Mouse (Mus musculus): Measurements from ENCODE around the gene Washc3. TPM values are rescaled to one million over a fixed set of nuclear protein-coding genes. Genes with fewer than 3 reads are reported as not detected.

Washc3 gene
- total and polyA plus RNA-seq, 3 experiments: 17.6 to 116 (median 59.9) TPM

- no peak for ATAC-seq (ENCODE audit: extremely low read depth, insufficient number of reproducible peaks, low FRiP score, poor library complexity, severe bottlenecking)
- peaks cover 64% of the 10 kb centered on the region for H3K36me3 ChIP-seq (replicated peaks)
- no peak for TF ChIP-seq GATA2 (IDR thresholded peaks at IDR 0.05; ENCODE audit: borderline replicate concordance, low read depth, low read length)
- no peak for TF ChIP-seq TAL1 (conservative IDR thresholded peaks at IDR 0.05; ENCODE audit: low read depth, low read length)
- TF ChIP-seq POLR2AphosphoS5 (IDR thresholded peaks at IDR 0.05; ENCODE audit: insufficient replicate concordance, low read depth, low read length): no peak
- no peak for TF ChIP-seq GATA1 (IDR thresholded peaks at IDR 0.05; ENCODE audit: borderline replicate concordance, low read length)
- no peak for TF ChIP-seq CTCF (IDR thresholded peaks at IDR 0.05; ENCODE audit: low read depth, low read length)
Observed at GRCm38 (mm10) chr10:88232765-88233164, 31.9 kb downstream of the Washc3 start.

GRCm38 (mm10) chr10:88244681-88245080, 43.8 kb downstream of the Washc3 start:
- Histone ChIP-seq H3K36me3 (replicated peaks) (peaks cover 25% of the 10 kb centered on the region), H3K27me3 (ENCODE audit: insufficient read depth, low read length) (no peaks in the 10 kb centered on the region), H3K4me1 (ENCODE audit: insufficient read depth, low read depth, low read length) (no peaks in the 10 kb centered on the region), H3K9me3 (replicated peaks) (no peaks in the 10 kb centered on the region), H3K4me3 (ENCODE audit: low read depth, low read length) (no peak overlapping the region)
- ATAC-seq (ENCODE audit: extremely low read depth, insufficient number of reproducible peaks, low FRiP score, poor library complexity, severe bottlenecking) (no peak), DNase-seq (ENCODE audit: low spot score) (no peak)
- TF ChIP-seq POLR2AphosphoS5 (IDR thresholded peaks at IDR 0.05; ENCODE audit: insufficient replicate concordance, low read depth, low read length) (no peak), CTCF (IDR thresholded peaks at IDR 0.05; ENCODE audit: low read depth, low read length) (no peak), GATA2 (IDR thresholded peaks at IDR 0.05; ENCODE audit: borderline replicate concordance, low read depth, low read length) (no peak), TAL1 (conservative IDR thresholded peaks at IDR 0.05; ENCODE audit: low read depth, low read length) (no peak), GATA1 (IDR thresholded peaks at IDR 0.05; ENCODE audit: borderline replicate concordance, low read length) (no peak)

More at GRCm38 (mm10) chr10:88232765-88233164, 31.9 kb downstream of the Washc3 start:
- Histone ChIP-seq H3K4me3 (ENCODE audit: low read depth, low read length) (no peak overlapping the region), H3K27me3 (ENCODE audit: insufficient read depth, low read length) (no peaks in the 10 kb centered on the region), H3K9me3 (replicated peaks) (no peaks in the 10 kb centered on the region), H3K4me1 (ENCODE audit: insufficient read depth, low read depth, low read length) (peaks cover 2% of the 10 kb centered on the region)
- DNase-seq (ENCODE audit: low spot score): no peak

- DNase-seq (ENCODE audit: low spot score) (no peak), ATAC-seq (ENCODE audit: extremely low read depth, insufficient number of reproducible peaks, low FRiP score, poor library complexity, severe bottlenecking) (no peak)
- H3K27me3 ChIP-seq (ENCODE audit: insufficient read depth, low read length): no peaks in the 10 kb centered on the region
- TF ChIP-seq CTCF (IDR thresholded peaks at IDR 0.05; ENCODE audit: low read depth, low read length) (no peak), POLR2AphosphoS5 (IDR thresholded peaks at IDR 0.05; ENCODE audit: insufficient replicate concordance, low read depth, low read length) (no peak), GATA1 (IDR thresholded peaks at IDR 0.05; ENCODE audit: borderline replicate concordance, low read length) (no peak), TAL1 (conservative IDR thresholded peaks at IDR 0.05; ENCODE audit: low read depth, low read length) (no peak), GATA2 (IDR thresholded peaks at IDR 0.05; ENCODE audit: borderline replicate concordance, low read depth, low read length) (no peak)
- no peaks in the 10 kb centered on the region for H3K4me1 ChIP-seq (ENCODE audit: insufficient read depth, low read depth, low read length)
- peaks cover 8% of the 10 kb centered on the region for H3K36me3 ChIP-seq (replicated peaks)
- no peaks in the 10 kb centered on the region for H3K9me3 ChIP-seq (replicated peaks)
- H3K4me3 ChIP-seq (ENCODE audit: low read depth, low read length): no peak overlapping the region
Observed at GRCm38 (mm10) chr10:88250300-88250699, 49.4 kb downstream of the Washc3 start.

- no peak for DNase-seq (ENCODE audit: low spot score)
- Histone ChIP-seq H3K9me3 (replicated peaks) (no peaks in the 10 kb centered on the region), H3K4me3 (ENCODE audit: low read depth, low read length) (no peak overlapping the region), H3K4me1 (ENCODE audit: insufficient read depth, low read depth, low read length) (no peaks in the 10 kb centered on the region), H3K27me3 (ENCODE audit: insufficient read depth, low read length) (no peaks in the 10 kb centered on the region), H3K36me3 (replicated peaks) (no peaks in the 10 kb centered on the region)
- no peak for ATAC-seq (ENCODE audit: extremely low read depth, insufficient number of reproducible peaks, low FRiP score, poor library complexity, severe bottlenecking)
- TF ChIP-seq GATA1 (IDR thresholded peaks at IDR 0.05; ENCODE audit: borderline replicate concordance, low read length): no peak
- no peak for TF ChIP-seq CTCF (IDR thresholded peaks at IDR 0.05; ENCODE audit: low read depth, low read length)
- TF ChIP-seq TAL1 (conservative IDR thresholded peaks at IDR 0.05; ENCODE audit: low read depth, low read length): no peak
- no peak for TF ChIP-seq POLR2AphosphoS5 (IDR thresholded peaks at IDR 0.05; ENCODE audit: insufficient replicate concordance, low read depth, low read length)
- no peak for TF ChIP-seq GATA2 (IDR thresholded peaks at IDR 0.05; ENCODE audit: borderline replicate concordance, low read depth, low read length)
Observed at GRCm38 (mm10) chr10:88252121-88252862, 51.4 kb downstream of the Washc3 start.

- Histone ChIP-seq H3K4me1 (ENCODE audit: insufficient read depth, low read depth, low read length) (no peaks in the 10 kb centered on the region), H3K27me3 (ENCODE audit: insufficient read depth, low read length) (no peaks in the 10 kb centered on the region), H3K4me3 (ENCODE audit: low read depth, low read length) (no peak overlapping the region), H3K9me3 (replicated peaks) (no peaks in the 10 kb centered on the region), H3K36me3 (replicated peaks) (no peaks in the 10 kb centered on the region)
- ATAC-seq (ENCODE audit: extremely low read depth, insufficient number of reproducible peaks, low FRiP score, poor library complexity, severe bottlenecking) (no peak), DNase-seq (ENCODE audit: low spot score) (no peak)
- TF ChIP-seq GATA2 (IDR thresholded peaks at IDR 0.05; ENCODE audit: borderline replicate concordance, low read depth, low read length) (no peak), GATA1 (IDR thresholded peaks at IDR 0.05; ENCODE audit: borderline replicate concordance, low read length) (no peak), POLR2AphosphoS5 (IDR thresholded peaks at IDR 0.05; ENCODE audit: insufficient replicate concordance, low read depth, low read length) (no peak), CTCF (IDR thresholded peaks at IDR 0.05; ENCODE audit: low read depth, low read length) (no peak), TAL1 (conservative IDR thresholded peaks at IDR 0.05; ENCODE audit: low read depth, low read length) (no peak)
Observed at GRCm38 (mm10) chr10:88255556-88255955, 54.7 kb downstream of the Washc3 start.

- no peak overlapping the region for H3K4me3 ChIP-seq (ENCODE audit: low read depth, low read length)
- no peaks in the 10 kb centered on the region for H3K27me3 ChIP-seq (ENCODE audit: insufficient read depth, low read length)
- no peaks in the 10 kb centered on the region for H3K36me3 ChIP-seq (replicated peaks)
- H3K9me3 ChIP-seq (replicated peaks): no peaks in the 10 kb centered on the region
- no peaks in the 10 kb centered on the region for H3K4me1 ChIP-seq (ENCODE audit: insufficient read depth, low read depth, low read length)
- no peak for DNase-seq (ENCODE audit: low spot score)
- ATAC-seq (ENCODE audit: extremely low read depth, insufficient number of reproducible peaks, low FRiP score, poor library complexity, severe bottlenecking): no peak
- no peak for TF ChIP-seq CTCF (IDR thresholded peaks at IDR 0.05; ENCODE audit: low read depth, low read length)
- no peak for TF ChIP-seq TAL1 (conservative IDR thresholded peaks at IDR 0.05; ENCODE audit: low read depth, low read length)
- TF ChIP-seq GATA2 (IDR thresholded peaks at IDR 0.05; ENCODE audit: borderline replicate concordance, low read depth, low read length): no peak
- no peak for TF ChIP-seq POLR2AphosphoS5 (IDR thresholded peaks at IDR 0.05; ENCODE audit: insufficient replicate concordance, low read depth, low read length)
- TF ChIP-seq GATA1 (IDR thresholded peaks at IDR 0.05; ENCODE audit: borderline replicate concordance, low read length): no peak
Observed at GRCm38 (mm10) chr10:88260309-88260708, 59.4 kb downstream of the Washc3 start.
